Mouse (Mus musculus) small intestine, adult 2 months (tissue): ENCODE data around the gene Kat14.

Experiments
- CTCF ChIP-seq: fragments of 200-500 bp; IDR thresholded peaks from 2 replicates; pipeline ENCODE4 v1.5.1; 2012; ENCODE audit warnings: low read depth, mild to moderate bottlenecking, control low read depth, inconsistent platforms, low read length, moderate library complexity, mixed read lengths; ENCODE audit not compliant: insufficient replicate concordance, insufficient read length; ENCODE audit errors: extremely low read depth
- POLR2A ChIP-seq: fragments of 200-500 bp; IDR thresholded peaks from 2 replicates; pipeline ENCODE4 v1.6.1; 2012; ENCODE audit warnings: low read depth, mild to moderate bottlenecking, control low read depth, inconsistent platforms, low read length, moderate library complexity

DNA sequence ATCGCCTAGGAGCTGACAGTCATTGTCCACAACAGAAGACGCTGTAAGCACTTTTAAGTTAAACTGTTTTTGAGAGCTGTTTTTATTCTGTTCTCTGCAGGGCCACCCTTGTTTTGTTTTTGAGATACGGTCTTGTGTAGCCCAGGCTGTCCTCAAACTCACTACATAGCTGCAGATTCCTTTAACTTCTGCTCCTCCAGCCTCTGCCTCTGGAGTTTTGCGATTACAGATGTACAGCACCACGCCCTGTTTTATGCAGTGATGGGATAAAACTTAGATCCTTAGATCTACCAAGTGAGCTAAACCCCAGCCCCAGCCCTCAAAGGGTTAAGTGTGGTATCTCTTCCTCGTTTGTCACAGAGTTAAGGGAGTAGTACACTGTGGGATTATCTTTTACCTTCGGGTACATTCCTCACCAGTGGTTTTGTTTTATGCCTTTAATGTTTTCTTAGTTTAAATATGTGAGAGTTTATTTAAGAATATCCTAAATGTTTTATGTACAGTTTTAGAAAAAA is 13.9 kb downstream of the Kat14 start:
- TF ChIP-seq POLR2A (no peak), CTCF (no peak)
